Mouse (Mus musculus) liver, adult 2 months (tissue): Measurements from ENCODE around the gene Jag1.

ENCODE experiments used
- CTCF ChIP-seq: fragments of 200-500 bp; IDR thresholded peaks from 2 replicates; pipeline ENCODE4 v1.5.1; 2011; ENCODE audit warnings: low read depth, low read length, control low read depth
- POLR2A ChIP-seq: fragments of 200-500 bp; IDR thresholded peaks from 2 replicates; pipeline ENCODE4 v1.6.1; 2011; ENCODE audit warnings: low read length, control low read depth; ENCODE audit not compliant: insufficient read depth; ENCODE audit errors: extremely low read depth

DNA sequence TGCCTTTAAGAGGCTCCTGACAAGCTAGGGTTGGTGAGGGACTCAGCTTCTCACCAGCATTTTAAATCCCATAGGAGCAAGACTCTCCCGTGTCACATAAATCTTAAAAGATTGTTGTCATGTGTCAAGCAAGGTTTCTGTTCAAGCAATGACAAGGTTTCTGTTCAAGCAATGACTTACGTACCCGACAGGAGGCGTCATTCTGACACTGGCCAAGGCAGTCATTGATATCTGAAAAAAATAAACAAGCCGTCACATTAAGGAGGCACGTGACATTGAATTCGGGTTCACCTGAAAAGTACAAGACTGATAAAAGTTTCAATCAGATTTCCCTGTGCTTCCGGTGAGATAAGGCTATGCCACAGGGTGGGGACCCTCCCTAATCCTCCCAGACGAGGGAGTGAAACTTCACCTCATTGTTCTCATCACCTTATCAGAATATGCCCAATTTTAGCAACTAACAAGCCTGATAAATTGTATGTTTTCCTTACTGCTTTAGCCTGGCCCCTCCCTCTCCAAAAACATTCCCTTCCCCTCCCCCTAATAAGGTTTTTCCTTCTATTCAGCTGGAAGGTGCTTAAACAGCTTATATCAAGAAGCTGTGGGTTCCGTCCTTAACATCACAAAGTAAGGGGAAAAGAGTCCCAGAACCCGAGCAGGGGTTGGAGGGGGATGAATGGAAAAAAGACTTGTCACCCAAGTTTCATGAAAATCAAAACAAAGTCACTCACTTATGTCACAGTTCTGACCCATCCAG, 24.5 kb downstream of the Jag1 start:
- no peak for TF ChIP-seq CTCF
- TF ChIP-seq POLR2A = no peak
